Mouse (Mus musculus) ES-Bruce4 (cell line): ENCODE measurements around the gene Relch.

Experiments
- CTCF ChIP-seq: IDR thresholded peaks from one replicate; pipeline ENCODE4 v1.8.1; 2011; ENCODE audit warnings: low read depth, low read length
- EP300 ChIP-seq: IDR thresholded peaks from 2 replicates; pipeline ENCODE4 v1.6.1; 2011; ENCODE audit warnings: low read depth, low read length; ENCODE audit not compliant: insufficient read depth
- POLR2A ChIP-seq: IDR thresholded peaks from one replicate; pipeline ENCODE4 v1.8.1; 2011; ENCODE audit warnings: low read length; ENCODE audit not compliant: insufficient read depth

DNA sequence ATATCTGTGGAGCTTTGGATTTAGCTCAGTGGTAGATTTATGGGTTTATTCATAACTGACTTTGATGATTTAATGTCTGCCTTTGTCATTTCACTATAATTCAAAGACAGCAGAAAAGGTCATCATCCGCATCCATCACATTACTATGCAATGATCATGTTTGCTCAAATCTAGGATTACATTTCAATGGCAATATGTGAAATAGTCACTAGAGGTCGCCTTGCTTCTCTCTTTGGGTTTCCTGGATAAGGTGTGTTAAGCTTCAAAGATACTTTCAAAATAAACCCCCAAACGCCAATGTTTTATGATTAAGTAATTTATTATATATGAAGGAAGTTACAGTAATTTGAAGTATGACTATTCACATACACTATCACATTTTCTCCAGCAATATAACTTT, 3.6 kb upstream of the Relch start:
- TF ChIP-seq POLR2A: no peak
- TF ChIP-seq CTCF: no peak
- TF ChIP-seq EP300: no peak
